Mouse (Mus musculus) CH12.LX (cell line): Measurements from ENCODE around the gene Phyhd1. TPM values are rescaled to one million over a fixed set of nuclear protein-coding genes. Genes with fewer than 3 reads are reported as not detected.

ENCODE experiments used
- DNase-seq: peaks from one replicate; pipeline ENCODE4 v3.0.0-alpha.2; 2013; ENCODE audit errors: extremely low read depth
- H3K27ac ChIP-seq: 2 replicates; pipeline ENCODE4 v1.5.1; 2012; ENCODE audit warnings: low read depth, mild to moderate bottlenecking, control low read depth, moderate library complexity; ENCODE audit not compliant: insufficient read depth
- H3K27me3 ChIP-seq: replicated peaks from 2 replicates; pipeline ENCODE3; 2012; ENCODE audit warnings: inconsistent platforms
- H3K36me3 ChIP-seq, 2 experiments: replicated peaks in 1 of 2; 2 replicates each; pipeline versions ENCODE3 to v1.6.1; 2012; ENCODE audit warnings: inconsistent platforms in 1 of 2, low read length in 1 of 2, mild to moderate bottlenecking in 1 of 2, mixed read lengths in 1 of 2, moderate library complexity in 1 of 2; ENCODE audit not compliant: control insufficient read depth in 1 of 2, insufficient read depth in 1 of 2
- H3K4me1 ChIP-seq, 2 experiments: 2 replicates each; pipeline ENCODE4 v1.6.1; 2012; ENCODE audit warnings: inconsistent platforms in 1 of 2, moderate library complexity in 1 of 2; ENCODE audit not compliant: insufficient read depth in 2 of 2, control insufficient read depth in 1 of 2
- H3K4me2 ChIP-seq: 2 replicates; pipeline ENCODE4 v1.6.1; 2012; ENCODE audit warnings: low read depth, mild to moderate bottlenecking, control low read depth; ENCODE audit not compliant: poor library complexity, insufficient read depth, severe bottlenecking
- H3K4me3 ChIP-seq, 3 experiments: fragments of 150-350 bp in 1 of 3; sonication (generic) in 1 of 3; replicated peaks in 1 of 3; 2 replicates each; pipeline versions ENCODE3 to v1.5.1; 2011 to 2012; ENCODE audit warnings: low read depth in 2 of 3, low read length in 2 of 3, mild to moderate bottlenecking in 2 of 3, moderate library complexity in 2 of 3, control low read depth in 1 of 3, improper control_type of control experiment in 1 of 3, inconsistent platforms in 1 of 3, mixed read lengths in 1 of 3; ENCODE audit not compliant: poor library complexity in 1 of 3
- H3K79me2 ChIP-seq: replicated peaks from 2 replicates; pipeline ENCODE4 v1.6.1; 2012; ENCODE audit warnings: mild to moderate bottlenecking, moderate library complexity; ENCODE audit not compliant: control insufficient read depth, poor library complexity, insufficient read depth, severe bottlenecking; ENCODE audit errors: extremely low read depth
- H3K9ac ChIP-seq: 2 replicates; pipeline ENCODE4 v1.6.1; 2012; ENCODE audit warnings: low read depth, mild to moderate bottlenecking, control low read depth, moderate library complexity; ENCODE audit not compliant: insufficient read depth
- H3K9me3 ChIP-seq: replicated peaks from 2 replicates; pipeline ENCODE3; 2012; ENCODE audit warnings: low read length, inconsistent platforms, mixed read lengths
- ELF1 ChIP-seq: IDR thresholded peaks from 2 replicates; pipeline ENCODE4 v1.6.1; 2014; ENCODE audit warnings: low read depth, mild to moderate bottlenecking, inconsistent platforms, low read length, improper control_type of control experiment
- ETS1 ChIP-seq: conservative IDR thresholded peaks from 2 replicates; pipeline ENCODE4 v1.6.1; 2012; ENCODE audit warnings: low read depth, mild to moderate bottlenecking, inconsistent platforms, low read length, improper control_type of control experiment, moderate library complexity
- GABPA ChIP-seq: IDR thresholded peaks from 2 replicates; pipeline ENCODE4 v1.6.1; 2012; ENCODE audit warnings: low read depth, low read length, improper control_type of control experiment, inconsistent platforms; ENCODE audit not compliant: insufficient replicate concordance
- IRF4 ChIP-seq: IDR thresholded peaks from 2 replicates; pipeline ENCODE4 v1.6.1; 2014; ENCODE audit warnings: low read depth, mild to moderate bottlenecking, inconsistent platforms, low read length, improper control_type of control experiment
- KAT2A ChIP-seq: IDR thresholded peaks from 2 replicates; pipeline ENCODE4 v1.6.1; 2012; ENCODE audit warnings: low read length, improper control_type of control experiment, inconsistent platforms; ENCODE audit not compliant: insufficient replicate concordance
- MAFK ChIP-seq: IDR thresholded peaks from 2 replicates; pipeline ENCODE4 v1.6.1; 2011; ENCODE audit warnings: low read length, improper control_type of control experiment; ENCODE audit not compliant: insufficient replicate concordance
- MEF2A ChIP-seq: IDR thresholded peaks from 2 replicates; pipeline ENCODE4 v1.6.1; 2014; ENCODE audit warnings: low read depth, mild to moderate bottlenecking, inconsistent platforms, low read length, improper control_type of control experiment, borderline replicate concordance
- NRF1 ChIP-seq: IDR thresholded peaks from 2 replicates; pipeline ENCODE4 v1.6.1; 2014; ENCODE audit warnings: low read depth, mild to moderate bottlenecking, inconsistent platforms, low read length, improper control_type of control experiment, moderate library complexity
- PAX5 ChIP-seq: IDR thresholded peaks from 2 replicates; pipeline ENCODE4 v1.6.1; 2012; ENCODE audit warnings: low read length, inconsistent platforms, mixed read lengths
- POLR2A ChIP-seq: IDR thresholded peaks from 2 replicates; pipeline ENCODE4 v1.6.1; 2011; ENCODE audit warnings: low read depth, mild to moderate bottlenecking, improper control_type of control experiment, low read length
- RAD21 ChIP-seq: IDR thresholded peaks from 2 replicates; pipeline ENCODE4 v1.6.1; 2011; ENCODE audit warnings: low read depth, mild to moderate bottlenecking, low read length, improper control_type of control experiment, moderate library complexity
- SIN3A ChIP-seq: IDR thresholded peaks from 2 replicates; pipeline ENCODE4 v1.6.1; 2012; ENCODE audit warnings: low read length, improper control_type of control experiment, inconsistent platforms
- SMC3 ChIP-seq: IDR thresholded peaks from 2 replicates; pipeline ENCODE4 v1.6.1; 2011; ENCODE audit warnings: low read depth, low read length, improper control_type of control experiment
- TBP ChIP-seq: conservative IDR thresholded peaks from 2 replicates; pipeline ENCODE4 v1.6.1; 2011; ENCODE audit warnings: low read depth, low read length, improper control_type of control experiment
- TCF12 ChIP-seq: IDR thresholded peaks from 2 replicates; pipeline ENCODE4 v1.6.1; 2014; ENCODE audit warnings: low read depth, mild to moderate bottlenecking, inconsistent platforms, low read length, improper control_type of control experiment
- USF1 ChIP-seq: IDR thresholded peaks from 2 replicates; pipeline ENCODE4 v1.6.1; 2014; ENCODE audit warnings: low read depth, mild to moderate bottlenecking, inconsistent platforms, low read length, improper control_type of control experiment
- USF2 ChIP-seq: conservative IDR thresholded peaks from 2 replicates; pipeline ENCODE4 v1.6.1; 2011; ENCODE audit warnings: low read depth, low read length, improper control_type of control experiment
- ZC3H11A ChIP-seq: IDR thresholded peaks from 2 replicates; pipeline ENCODE4 v1.6.1; 2012; ENCODE audit warnings: low read depth, mild to moderate bottlenecking, inconsistent platforms, low read length, improper control_type of control experiment
- ZKSCAN1 ChIP-seq: IDR thresholded peaks from 2 replicates; pipeline ENCODE4 v1.6.1; 2012; ENCODE audit warnings: low read depth, inconsistent platforms, low read length, improper control_type of control experiment, borderline replicate concordance
- ZNF384 ChIP-seq: IDR thresholded peaks from 2 replicates; pipeline ENCODE4 v1.6.1; 2012; ENCODE audit warnings: low read depth, low read length, improper control_type of control experiment, inconsistent platforms
- dilution Hi-C: fragments of 300-500 bp; cut with MboI; formaldehyde crosslinking; loops from 2 replicates; pipeline ENCODE4 v1.14.3; 2020; ENCODE audit warnings: low sequenced_read_pairs; ENCODE audit not compliant: extremely low pct_unique_long_range_greater_than_20kb, extremely low pct_ligation_motif_present
- in situ Hi-C: fragments of 300-500 bp; cut with MboI; formaldehyde crosslinking; loops from 3 replicates; pipeline ENCODE4 v1.14.3; 2019; ENCODE audit warnings: low sequenced_read_pairs, low pct_ligation_motif_present, low pct_unique_long_range_greater_than_20kb, mixed read lengths
- polyA plus RNA-seq: library from polyadenylated mRNA; unstranded; fragments of >175 nt; gene quantifications from 2 replicates; pipeline ENCODE4 v1.2.1, GENCODE M21; 2012; ENCODE audit warnings: low read depth; ENCODE audit not compliant: insufficient read length
- total RNA-seq, 2 experiments: library from RNA; depleted of rRNA; stranded (reverse); fragments of 300-350 nt in 1 of 2; fragments of >200 nt in 1 of 2; gene quantifications; 2 replicates each; pipeline ENCODE4 v1.2.3; 2012 to 2014

The Phyhd1 gene
- total and polyA plus RNA-seq, 3 experiments: 7.1 to 9.7 (median 8.9) TPM

- TF ChIP-seq TCF12: no peak
- no peak for TF ChIP-seq ZNF384
- TF ChIP-seq PAX5: no peak
- TF ChIP-seq ZC3H11A: no peak
- TF ChIP-seq ETS1: no peak
- no peak for TF ChIP-seq SMC3
- no peak for TF ChIP-seq USF1
- no peak for TF ChIP-seq IRF4
- TF ChIP-seq ELF1: no peak
- TF ChIP-seq RAD21: no peak
- no peak for TF ChIP-seq TBP
- no peak for TF ChIP-seq MEF2A
- no peak for TF ChIP-seq SIN3A
- TF ChIP-seq KAT2A: no peak
- no peak for TF ChIP-seq MAFK
- no peak for TF ChIP-seq GABPA
- no peak for TF ChIP-seq POLR2A
- TF ChIP-seq ZKSCAN1: no peak
- TF ChIP-seq NRF1: no peak
- TF ChIP-seq USF2: no peak
- no peaks in the 10 kb centered on the region for H3K27me3 ChIP-seq
- DNase-seq: no peak
- H3K4me1 ChIP-seq: peaks cover 8 to 28% of the 10 kb centered on the region in 2 experiments
- no peaks in the 10 kb centered on the region for H3K9me3 ChIP-seq
- peaks cover 46% of the 10 kb centered on the region for H3K79me2 ChIP-seq
- peak overlapping the region; percentile 39 for H3K9ac ChIP-seq
- in situ Hi-C loops (loop anchor here (5.0 kb wide), 1 partner anchor 98 kb away; no protein-coding TSS in a partner anchor), dilution Hi-C loops (no loop called here)
- peak overlapping the region; percentile 85 for H3K4me2 ChIP-seq
- H3K36me3 ChIP-seq: peaks cover under 1 to 32% of the 10 kb centered on the region in 2 experiments
- H3K4me3 ChIP-seq: peak overlapping the region; percentile 62 to 99 (median 97)
- peak overlapping the region; percentile 3; the same call in 1 of the 2 replicates for H3K27ac ChIP-seq
These were observed 19.6 kb downstream of the Phyhd1 start for GRCm38 (mm10) chr2:30285416-30286181.
